Mouse (Mus musculus) left cerebral cortex, postnatal 36 days (tissue): Measurements from ENCODE around the gene Rsc1a1. TPM values are rescaled to one million over a fixed set of nuclear protein-coding genes. Genes with fewer than 3 reads are reported as not detected.
A peak's percentile ranks its signal among the peaks of the same experiment; 100 is the strongest.

Experiments
- DNase-seq, 2 experiments: peaks; one replicate each; pipeline ENCODE4 v3.0.0; 2021 to 2022; ENCODE audit warnings: low spot score in 2 of 2, mixed read lengths in 1 of 2
- intact Hi-C: fragments of 180-260 bp; cut with DNase I; formaldehyde crosslinking; loops from one replicate; pipeline ENCODE4 v1.15.1; 2025
- total RNA-seq, 2 experiments: library from RNA; stranded (reverse); gene quantifications; 2 replicates each; pipeline ENCODE4 v1.2.3; 2021

Gene Rsc1a1
- total RNA-seq, 2 experiments from 2014 or later: 2.9 TPM; not detected in 1

GRCm38 (mm10) chr4:141659739-141660138 lies 25.7 kb downstream of the Rsc1a1 start:
- intact Hi-C loops: no loop called here
- no peak for DNase-seq

GRCm38 (mm10) chr4:141658846-141659484 lies 26.4 kb downstream of the Rsc1a1 start:
- no peak for DNase-seq
- intact Hi-C loops: no loop called here

GRCm38 (mm10) chr4:141656932-141657331 lies 28.5 kb downstream of the Rsc1a1 start:
- DNase-seq: no peak
- intact Hi-C loops: no loop called here

GRCm38 (mm10) chr4:141655908-141656608 lies 29.3 kb downstream of the Rsc1a1 start:
- DNase-seq: no peak
- intact Hi-C loops: no loop called here

- intact Hi-C loops: no loop called here
- DNase-seq: no peak
Measured at GRCm38 (mm10) chr4:141654509-141654908, 30.9 kb downstream of the Rsc1a1 start.

- no peak for DNase-seq
- intact Hi-C loops: no loop called here
Measured at GRCm38 (mm10) chr4:141653813-141654212, 31.6 kb downstream of the Rsc1a1 start.

- intact Hi-C loops: no loop called here
- DNase-seq: no peak
Measured at GRCm38 (mm10) chr4:141653044-141653443, 32.4 kb downstream of the Rsc1a1 start.

- intact Hi-C loops: no loop called here
- no peak for DNase-seq
Measured at GRCm38 (mm10) chr4:141651944-141652343, 33.5 kb downstream of the Rsc1a1 start.

GRCm38 (mm10) chr4:141651286-141651685 lies 34.1 kb downstream of the Rsc1a1 start:
- no peak for DNase-seq
- intact Hi-C loops: no loop called here

GRCm38 (mm10) chr4:141649244-141649643 lies 36.2 kb downstream of the Rsc1a1 start:
- intact Hi-C loops: no loop called here
- DNase-seq: no peak

GRCm38 (mm10) chr4:141648262-141648661 lies 37.1 kb downstream of the Rsc1a1 start:
- no peak for DNase-seq
- intact Hi-C loops: no loop called here

- intact Hi-C loops: no loop called here
- DNase-seq: no peak
Measured at GRCm38 (mm10) chr4:141647187-141647586, 38.2 kb downstream of the Rsc1a1 start.

GRCm38 (mm10) chr4:141645988-141646387 lies 39.4 kb downstream of the Rsc1a1 start:
- DNase-seq: no peak
- intact Hi-C loops: no loop called here

GRCm38 (mm10) chr4:141643118-141643855 lies 42.1 kb downstream of the Rsc1a1 start:
- intact Hi-C loops: no loop called here
- DNase-seq: peak in 1 of 2 experiments; percentile 49

- intact Hi-C loops: no loop called here
- no peak for DNase-seq
Measured at GRCm38 (mm10) chr4:141641961-141642811, 43.2 kb downstream of the Rsc1a1 start.

- intact Hi-C loops: no loop called here
Measured at GRCm38 (mm10) chr4:141641353-141641771, 44.0 kb downstream of the Rsc1a1 start.

GRCm38 (mm10) chr4:141639474-141639873 lies 45.9 kb downstream of the Rsc1a1 start:
- intact Hi-C loops: no loop called here
- no peak for DNase-seq

More at GRCm38 (mm10) chr4:141641353-141641771, 44.0 kb downstream of the Rsc1a1 start:
- DNase-seq: no peak

- no peak for DNase-seq
- intact Hi-C loops: no loop called here
Measured at GRCm38 (mm10) chr4:141636693-141637092, 48.7 kb downstream of the Rsc1a1 start.

GRCm38 (mm10) chr4:141635991-141636390 lies 49.4 kb downstream of the Rsc1a1 start:
- intact Hi-C loops: no loop called here
- DNase-seq: no peak
